Mouse (Mus musculus): Measurements from ENCODE around the gene Tmtc2.

Tmtc2 gene

DNA sequence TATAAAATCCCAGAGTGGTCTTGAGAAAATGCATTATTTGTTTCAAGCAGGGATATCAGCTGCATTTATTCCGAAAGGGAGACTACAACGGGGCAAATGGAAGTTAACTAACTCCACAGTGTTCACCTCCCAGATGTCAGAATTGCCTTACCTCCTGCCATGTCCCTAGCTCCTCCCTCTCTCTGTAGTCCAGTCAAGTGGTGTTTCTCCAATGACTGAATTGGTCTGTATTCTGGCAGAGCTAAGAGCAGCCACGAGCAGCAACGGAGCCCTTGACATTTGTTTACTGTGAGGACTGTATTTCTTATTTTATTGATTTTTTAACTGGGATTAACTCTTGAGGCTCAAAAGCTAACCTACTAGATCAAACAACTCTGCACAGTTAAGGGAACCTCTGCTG lies 81.8 kb downstream of the Tmtc2 start:
- DNase-seq, result no peak

DNA sequence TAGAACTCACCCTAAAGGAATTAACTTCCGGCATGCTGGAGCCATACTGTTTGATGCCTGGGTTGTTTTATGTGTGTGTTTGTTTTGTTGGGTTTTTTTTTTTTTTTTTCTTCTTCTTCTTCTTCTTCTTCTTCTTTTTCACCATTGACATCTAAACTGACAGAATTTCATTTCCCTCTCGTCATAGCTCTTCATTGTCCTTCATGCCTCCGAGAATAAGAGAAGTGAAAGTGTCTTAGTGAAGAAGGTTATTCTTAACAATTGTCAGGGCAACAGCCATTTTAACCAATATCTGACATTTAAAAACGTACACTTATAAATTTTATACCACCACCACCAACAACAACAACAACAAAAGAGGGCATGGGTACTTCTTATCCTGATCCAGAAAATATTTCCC lies 83.5 kb downstream of the Tmtc2 start:
- no peak for DNase-seq

DNA sequence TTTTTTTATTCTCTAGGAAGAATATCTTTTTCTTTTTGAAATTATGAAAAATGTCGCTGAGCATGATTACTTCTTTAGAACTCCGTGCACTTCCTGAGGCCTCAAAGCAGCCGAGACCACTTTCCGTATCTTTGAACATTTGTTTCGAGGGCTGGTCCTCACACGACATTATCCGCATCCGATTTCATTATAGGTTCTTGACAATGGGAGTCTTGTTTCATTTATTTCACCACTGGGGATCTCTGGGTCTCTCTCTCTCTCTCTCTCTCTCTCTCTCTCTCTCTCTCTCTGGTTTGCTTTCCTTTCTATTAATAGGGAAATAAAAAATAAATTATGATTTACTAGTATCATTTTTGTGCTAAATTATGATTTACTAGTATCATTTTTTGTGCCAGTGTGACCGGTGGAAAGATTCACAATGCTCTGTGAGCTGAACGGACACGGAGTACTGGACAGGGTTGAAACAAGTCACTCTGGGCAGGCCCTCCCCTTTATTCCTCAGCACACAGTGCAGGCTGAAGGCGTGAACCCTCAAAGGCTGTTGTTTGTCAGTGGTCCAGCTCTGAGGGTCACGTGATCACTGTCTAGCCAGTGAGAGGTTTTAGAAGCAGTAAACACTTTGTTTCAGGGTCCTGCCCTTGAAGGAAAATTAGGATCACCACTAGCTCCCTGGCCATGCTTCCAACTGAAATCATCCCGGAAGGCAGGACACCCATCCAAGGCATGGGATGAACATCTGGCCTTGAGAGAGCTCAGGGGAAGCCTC lies 84.1 kb downstream of the Tmtc2 start:
- no peak for DNase-seq

DNA sequence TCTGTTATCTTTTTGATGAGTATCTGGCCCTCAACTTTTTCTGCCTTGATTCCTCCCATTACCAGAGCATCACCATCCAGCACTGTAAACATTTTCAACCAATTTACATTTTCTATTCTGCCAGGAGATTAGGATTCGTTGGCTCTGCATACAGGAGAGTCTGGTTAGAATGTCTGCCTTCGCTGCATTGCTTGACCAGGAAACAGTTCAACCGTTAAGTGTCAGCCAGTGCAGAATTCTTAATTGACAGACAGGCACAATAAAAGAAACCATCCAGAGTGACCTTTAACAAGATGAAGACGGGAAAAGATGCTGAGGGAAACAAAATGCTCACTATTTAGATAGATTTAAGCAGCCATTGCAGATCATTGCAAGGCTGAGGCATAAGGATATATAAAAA lies 87.3 kb downstream of the Tmtc2 start:
- DNase-seq, result no peak

DNA sequence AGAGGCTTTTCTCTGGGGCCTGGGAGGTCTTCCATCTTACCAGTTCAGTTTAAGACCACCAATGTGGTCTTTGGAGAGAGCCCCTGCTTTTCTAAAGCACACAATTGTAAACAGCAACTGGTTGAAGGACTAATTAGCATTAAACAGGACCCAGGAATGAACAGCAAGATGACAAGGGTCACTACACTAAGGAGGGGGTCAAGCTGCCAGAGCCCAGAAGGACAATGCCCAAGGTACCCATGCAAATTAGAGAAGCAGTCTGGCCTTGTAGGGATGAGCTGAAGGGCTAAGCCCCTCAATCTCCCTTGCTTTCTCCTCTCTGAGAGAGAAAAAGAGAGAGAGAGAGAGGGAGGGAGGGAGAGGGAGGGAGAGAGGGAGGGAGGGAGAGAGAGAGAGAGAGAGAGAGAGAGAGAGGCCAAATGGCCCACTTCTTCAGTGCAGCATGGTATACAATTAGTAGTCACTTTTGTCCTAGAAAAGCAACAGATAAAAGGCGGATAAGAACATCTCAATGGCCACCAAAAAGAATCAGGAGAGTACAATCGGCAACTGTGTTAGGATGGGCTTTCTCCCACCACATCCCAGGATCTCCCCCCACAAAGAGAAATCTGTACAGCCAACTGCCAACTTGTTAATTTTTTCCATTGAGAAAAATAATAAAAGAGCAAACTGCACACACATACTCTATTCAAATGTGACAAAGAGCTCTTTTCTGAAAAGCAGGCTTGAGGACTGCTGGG lies 89.7 kb downstream of the Tmtc2 start:
- no peak for DNase-seq

DNA sequence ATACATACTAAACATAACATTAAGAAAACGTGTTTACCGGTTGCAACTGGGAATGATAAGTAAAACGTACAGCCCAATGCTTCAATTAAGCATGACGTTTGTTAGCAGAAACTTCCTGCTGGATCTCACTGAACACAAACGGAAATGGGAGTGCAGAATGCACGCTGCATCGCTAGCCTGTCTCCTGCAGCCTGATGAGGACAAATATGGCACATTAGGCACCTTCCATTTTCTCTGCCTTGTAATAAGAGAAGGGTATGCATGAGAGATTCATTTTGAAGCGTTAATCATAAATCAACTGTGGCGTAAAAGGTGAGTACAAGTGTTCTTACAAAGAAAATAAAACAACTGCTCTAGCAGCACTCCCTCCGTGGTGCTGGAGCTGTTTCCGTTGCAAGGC lies 94.5 kb downstream of the Tmtc2 start:
- DNase-seq, result no peak

DNA sequence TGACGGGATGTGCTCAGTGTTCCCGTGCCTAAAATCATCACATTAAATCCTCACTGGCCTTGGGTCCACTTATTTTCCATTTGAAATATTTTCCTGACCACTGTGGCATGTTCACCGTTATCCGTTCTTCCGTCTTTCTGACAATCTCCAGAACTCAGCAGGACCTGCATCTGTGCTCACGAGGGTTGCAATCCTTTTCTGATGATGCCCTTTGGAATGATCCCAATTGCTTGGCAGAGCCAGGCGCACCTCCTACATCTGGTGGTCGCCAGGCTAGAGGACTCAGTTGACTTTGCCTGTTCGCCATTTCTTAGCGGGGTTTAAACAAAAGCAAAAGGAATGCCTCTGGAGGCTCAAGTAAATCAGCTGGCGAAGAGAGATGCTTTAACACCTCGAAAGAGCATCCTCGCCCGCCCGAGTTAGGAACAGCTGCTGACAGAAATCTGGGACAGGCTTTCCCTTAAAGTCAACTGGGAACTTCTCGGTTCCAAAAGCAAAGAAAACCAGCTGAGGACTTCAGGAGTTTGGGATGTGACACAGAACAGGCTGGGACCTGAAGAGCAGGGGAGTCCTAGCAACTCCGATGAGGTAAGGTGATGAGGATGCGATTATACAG lies 96.5 kb downstream of the Tmtc2 start:
- no peak for DNase-seq

DNA sequence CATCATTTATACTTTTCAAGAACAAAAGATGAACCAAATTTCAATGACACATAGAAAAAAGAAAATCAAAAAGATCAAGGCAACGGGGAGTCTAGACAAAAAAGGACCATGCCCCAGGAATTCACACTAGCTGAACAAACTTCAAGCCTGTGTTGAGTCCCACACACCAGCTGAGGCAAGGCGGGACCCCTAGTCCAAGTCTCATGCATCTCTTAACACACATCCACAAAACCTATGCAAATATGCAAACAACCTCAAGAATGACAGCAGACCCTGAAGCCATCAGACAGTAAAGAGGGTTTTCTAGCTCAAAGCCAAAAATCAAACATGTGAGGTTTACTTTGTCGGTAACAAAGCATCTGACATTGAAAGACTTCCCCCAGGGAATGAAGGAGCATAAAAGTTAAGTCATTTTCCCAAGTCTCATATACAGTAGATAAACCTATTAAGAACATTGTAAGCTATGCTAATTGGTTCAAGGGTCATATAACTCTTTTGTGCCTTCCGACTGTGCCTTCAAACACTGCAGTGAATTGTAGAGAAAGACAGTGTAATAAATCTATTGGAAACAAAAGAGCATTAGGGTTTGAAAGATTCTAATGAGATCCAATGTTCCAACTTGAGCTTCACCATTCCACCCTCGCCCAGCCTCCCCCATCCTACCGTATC lies 100.0 kb downstream of the Tmtc2 start:
- DNase-seq, result no peak

DNA sequence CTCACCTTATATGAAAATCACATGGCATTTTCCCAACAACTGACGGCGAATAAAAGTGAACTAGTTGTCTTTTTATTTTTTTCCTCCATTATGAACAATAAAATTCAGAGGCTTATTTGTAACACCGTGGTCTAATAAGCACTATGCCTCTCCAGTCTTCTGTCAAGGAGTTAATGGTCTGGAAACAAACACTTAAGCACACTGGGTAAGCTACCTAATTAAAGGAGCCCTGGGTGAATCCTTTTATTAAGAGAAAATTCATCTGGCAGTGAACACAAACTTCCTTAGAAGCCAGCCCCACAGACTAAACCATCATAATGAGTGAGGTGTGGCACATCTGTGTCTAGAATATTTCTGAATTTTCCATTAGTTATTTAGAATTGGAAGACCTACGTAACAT lies 109.9 kb downstream of the Tmtc2 start:
- DNase-seq, result no peak

DNA sequence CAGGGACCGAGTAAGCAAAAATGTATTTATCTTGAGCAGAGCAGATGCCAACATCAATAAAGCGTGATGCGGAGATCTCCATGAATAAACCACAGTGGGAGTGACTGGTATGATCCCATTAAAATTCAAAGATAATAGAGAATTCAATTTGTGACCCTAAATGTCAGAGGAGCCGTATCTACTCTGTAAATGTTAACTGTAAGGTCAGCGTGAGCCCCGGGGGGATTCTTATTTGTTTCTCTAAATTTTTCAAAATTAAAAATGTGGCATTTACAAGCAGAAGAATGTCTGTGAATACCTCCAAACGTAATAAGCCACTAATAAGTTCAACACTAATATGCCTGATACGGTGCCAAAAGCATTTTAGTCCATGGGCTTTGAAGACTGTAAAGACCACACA lies 120.8 kb downstream of the Tmtc2 start:
- DNase-seq, result no peak

DNA sequence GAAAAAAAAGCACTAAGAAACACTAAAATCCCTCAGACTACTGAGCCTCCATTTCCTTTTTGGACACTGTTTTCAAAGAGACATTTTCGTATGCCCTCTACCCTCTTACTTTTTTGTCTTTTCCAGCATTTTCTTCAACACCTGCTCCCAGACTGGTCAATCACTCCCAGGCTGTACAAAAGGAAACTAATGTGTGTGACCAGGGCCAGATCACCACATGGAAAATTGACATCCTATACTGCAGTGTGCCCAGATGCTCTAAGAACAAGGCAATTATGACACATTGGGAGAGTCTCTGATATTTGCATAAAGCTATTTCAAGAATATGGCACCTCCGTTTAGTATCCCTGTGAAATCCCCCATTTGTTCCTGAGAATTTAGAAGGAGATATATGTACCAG lies 127.1 kb downstream of the Tmtc2 start:
- no peak for DNase-seq

DNA sequence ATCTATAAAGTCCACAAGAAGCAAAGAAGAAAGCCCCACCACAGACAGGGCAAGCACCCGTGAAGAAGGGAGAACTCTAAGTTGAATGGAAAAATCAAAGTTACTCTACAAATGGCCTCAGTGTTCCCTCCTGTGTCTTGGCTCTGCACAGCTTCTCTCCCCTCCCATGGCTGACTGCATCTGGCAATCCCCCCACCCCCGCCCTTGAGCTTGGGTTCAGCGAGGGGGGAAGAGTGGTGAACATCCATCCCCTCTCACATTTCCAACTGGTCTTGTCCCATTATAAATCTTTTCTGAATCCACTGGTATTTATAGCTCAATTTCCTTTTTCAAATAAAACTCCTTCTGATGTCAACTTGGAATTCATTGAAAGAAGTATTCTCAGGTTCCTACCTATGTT lies 129.9 kb downstream of the Tmtc2 start:
- no peak for DNase-seq

DNA sequence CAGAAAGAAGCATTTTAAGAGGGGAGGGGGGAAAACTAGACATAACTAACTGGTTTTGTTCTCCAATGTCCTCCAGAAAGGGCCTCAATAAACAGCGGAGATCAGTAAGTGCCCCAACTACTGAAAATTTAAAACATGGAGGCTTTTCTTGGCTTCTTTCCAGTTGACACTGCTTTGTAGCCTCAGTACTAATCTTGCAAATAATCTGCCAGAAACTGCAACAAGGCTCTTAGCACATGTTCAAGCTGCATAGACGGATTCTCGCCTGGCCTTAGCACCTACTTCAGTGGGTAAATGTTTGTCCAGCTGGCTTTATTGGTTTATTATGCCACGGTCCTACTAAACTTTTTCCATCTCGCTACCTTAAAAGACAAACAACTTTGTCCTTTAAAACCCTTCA lies 139.4 kb downstream of the Tmtc2 start:
- no peak for DNase-seq

DNA sequence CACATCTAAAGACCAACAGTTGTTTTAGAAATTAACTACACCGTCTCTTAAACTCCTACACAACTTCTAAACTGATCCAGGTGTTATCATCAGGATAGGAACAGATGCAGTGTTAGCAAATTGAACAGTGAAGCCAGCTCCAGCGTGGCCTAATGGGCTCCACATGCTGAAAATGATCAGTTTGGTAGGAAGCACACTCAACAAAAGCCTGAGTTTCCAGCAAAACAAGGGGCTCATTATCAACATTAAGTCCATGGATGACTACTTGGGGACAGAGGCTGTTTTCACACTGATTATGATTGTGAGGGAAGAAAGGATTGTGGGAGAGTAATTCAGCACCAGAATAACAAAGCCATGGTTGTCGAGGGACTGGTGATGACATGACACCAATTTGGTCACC lies 143.4 kb downstream of the Tmtc2 start:
- no peak for DNase-seq

DNA sequence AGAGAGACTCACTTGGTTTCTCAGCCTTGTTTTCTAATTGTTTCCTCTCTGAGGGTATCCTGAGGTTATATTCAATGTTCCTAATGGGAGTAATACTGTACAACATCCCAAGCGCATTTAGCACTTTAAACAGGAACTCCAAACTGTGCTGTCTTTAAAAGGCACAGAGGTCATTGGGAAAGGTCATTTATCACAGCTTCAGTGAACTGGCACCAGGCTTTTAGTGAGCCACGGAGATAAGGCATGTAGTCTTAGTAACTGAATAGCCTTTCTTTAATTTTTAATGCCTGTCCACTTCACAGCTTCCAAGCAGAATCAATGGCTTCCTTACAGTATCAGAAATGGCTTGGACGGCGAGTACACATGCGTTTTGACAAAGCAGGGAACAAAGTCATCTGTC lies 144.0 kb downstream of the Tmtc2 start:
- no peak for DNase-seq

DNA sequence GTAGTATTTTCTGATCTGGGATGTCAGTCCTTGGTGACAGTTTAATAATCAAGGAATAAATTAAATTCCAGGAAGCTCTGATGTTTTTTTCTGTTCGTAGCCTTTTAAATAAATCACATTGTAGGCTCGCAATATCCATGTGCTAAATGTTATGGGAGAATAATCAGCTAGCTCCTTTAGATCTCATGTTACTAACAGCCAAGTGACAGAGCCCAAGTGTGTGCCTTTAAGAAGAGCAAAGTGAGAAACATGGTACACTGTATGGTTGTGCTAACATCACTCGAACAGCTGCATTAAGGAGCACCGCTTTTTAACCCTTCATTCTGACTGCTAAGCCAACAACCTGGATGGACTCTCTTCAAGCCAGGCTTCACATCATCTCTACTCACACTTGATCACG lies 146.2 kb downstream of the Tmtc2 start:
- DNase-seq, result no peak

DNA sequence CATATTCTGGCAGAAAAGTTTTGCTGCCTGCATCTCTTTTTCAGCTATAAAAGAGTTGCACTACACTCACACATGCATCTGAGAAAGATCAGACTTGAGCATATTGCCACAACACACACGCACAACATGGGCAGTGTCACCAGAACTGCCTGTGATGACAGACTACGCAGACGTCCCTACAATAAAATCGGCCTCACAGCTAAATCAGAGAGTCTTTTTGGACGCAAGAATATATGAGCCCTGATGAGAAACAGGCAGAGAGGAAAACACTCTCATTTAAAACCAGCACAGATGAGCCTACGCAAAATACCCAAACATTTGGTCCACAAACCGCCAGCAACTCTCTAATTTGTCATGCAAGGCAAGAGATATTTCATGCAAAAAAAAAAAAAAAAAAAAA lies 146.6 kb downstream of the Tmtc2 start:
- no peak for DNase-seq

DNA sequence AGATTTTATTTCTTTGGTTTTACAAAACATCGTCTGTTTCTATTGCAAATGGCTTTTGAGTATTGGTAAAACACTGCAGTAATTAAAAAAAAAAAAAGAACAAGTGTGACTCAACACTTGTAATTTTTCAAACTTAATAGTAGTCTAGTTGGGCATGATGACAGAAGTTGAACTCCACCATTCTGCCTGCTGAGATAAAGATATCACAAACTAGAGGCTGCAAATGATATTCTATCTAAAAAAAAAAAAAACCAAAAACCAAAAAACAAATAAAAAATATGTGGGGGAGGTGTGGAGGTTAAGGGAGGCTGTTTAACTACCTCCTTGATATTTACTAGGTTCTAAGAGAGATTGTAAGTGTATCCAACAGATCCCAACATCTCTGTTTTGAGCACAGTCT lies 149.2 kb downstream of the Tmtc2 start:
- DNase-seq, result no peak

DNA sequence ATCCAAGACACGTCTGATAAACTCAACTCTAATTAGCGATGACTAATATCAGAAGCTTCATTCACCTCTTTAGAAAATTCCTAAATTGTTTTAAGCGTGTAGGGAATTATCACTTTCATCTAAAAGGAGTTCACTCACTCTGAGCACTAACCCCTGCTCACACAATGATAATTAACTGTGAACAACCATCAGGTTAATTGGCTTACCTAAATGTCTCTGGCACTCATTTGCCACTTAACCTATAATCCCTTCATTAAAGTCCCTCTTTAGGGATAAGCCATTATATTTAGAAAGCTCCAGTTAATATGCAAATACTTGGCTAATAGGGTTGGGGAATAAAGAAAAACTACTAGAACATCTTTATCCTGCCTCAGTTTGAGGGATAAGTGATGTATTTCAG lies 151.1 kb downstream of the Tmtc2 start:
- no peak for DNase-seq

DNA sequence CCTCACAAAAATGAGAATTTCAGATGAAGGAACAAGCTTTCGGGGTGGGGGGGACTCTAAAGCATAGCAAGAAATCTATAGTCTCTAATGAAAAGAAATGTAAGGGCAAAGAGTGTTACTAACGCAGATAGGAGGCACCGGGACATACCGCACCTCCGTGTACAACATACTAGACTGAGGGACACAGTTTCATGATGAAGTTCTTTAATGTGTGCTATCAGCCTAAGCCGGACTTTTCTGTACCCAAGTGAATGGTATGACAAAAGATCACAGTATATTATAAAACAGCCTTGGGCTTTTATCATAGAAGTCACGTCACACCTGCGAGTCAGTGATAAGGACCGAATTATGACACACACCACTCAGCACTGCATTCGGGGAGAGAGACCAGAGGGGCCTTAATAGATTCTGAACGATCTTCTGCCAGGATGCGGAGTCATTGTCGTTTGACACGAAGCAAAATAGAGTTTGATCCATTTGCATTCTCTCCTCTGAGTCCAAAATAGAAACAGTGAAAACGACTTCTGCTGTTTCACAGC lies 156.3 kb downstream of the Tmtc2 start:
- DNase-seq, result no peak

DNA sequence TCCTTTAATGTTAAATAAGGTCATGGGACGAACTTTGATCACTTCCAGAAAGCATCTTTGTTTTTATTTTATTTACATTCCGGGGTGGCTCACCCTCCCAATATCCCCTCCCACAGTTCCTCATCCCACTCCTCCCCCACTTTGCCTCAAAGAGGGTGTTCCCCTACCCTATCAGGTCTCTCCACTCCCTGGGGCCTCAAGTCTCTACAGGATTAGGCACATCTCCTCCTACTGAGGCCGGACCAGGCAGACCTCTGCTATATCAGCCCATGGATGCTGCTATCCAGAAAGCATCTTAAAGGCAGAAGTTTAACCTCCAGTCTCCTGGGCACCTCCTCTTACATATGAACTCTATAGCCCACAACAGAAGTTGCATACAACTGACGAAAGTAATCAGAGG lies 157.7 kb downstream of the Tmtc2 start:
- no peak for DNase-seq

DNA sequence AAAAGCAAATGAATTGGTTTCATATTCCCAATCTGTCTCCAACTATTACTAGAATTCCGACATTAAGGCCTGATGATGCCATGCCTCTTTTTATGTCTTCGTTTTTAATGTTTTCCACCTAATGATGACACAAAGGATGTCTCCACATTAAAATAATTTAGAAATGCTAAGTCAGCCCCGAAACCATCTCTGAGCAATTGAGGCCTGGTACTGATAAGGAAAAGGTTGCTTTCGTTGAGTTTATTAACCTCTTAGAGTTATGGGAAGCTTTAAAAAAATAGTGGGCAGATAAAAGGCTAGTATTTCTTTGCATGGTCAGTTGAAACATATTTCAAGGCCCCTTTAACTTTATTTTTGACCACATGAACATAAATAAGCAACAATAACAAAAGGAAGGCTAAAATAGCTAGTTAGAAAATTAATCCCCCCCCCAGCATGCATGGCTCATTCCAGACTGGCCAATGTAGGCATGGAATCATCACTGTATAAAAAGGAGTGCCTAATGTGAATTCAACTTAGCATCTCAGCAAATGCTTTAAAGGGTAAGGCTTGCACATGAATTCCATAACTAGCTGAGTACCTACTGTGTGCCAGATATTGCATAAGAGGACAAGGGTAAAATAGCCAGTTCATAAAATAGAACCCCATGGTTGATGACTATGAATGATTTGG lies 168.3 kb downstream of the Tmtc2 start:
- DNase-seq, result no peak

DNA sequence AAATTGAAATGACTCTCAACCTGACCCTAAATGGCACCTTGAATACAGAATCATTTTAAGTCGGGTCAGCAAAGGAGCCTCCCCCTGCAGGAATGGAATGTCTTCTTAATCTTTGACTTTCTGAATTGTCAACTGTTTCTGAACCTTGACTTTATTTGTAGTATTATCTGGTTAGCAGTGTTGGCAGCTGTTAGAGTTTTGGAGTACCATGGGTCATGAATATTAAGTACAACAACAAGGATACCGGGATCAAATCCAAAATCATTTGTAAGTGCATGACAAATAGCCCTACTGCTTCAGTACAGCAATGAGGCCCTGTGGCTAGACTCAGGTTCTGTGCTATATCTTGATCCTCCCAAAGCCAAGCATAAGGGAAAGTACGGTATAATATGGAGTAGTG lies 170.3 kb downstream of the Tmtc2 start:
- DNase-seq, result no peak
